Mouse (Mus musculus) small intestine, adult 2 months (tissue): ENCODE results near the gene Btbd35f15. TPM values are rescaled to one million over a fixed set of nuclear protein-coding genes. Genes with fewer than 3 reads are reported as not detected.
"Not testable (repeated sequence)": the region's sequence is repeated elsewhere in the genome, so short reads cannot be mapped to it uniquely, and the experiment has no call there.

Experiments used
- H3K27ac ChIP-seq: fragments of 200-500 bp; 2 replicates; pipeline ENCODE4 v1.5.1; 2012; ENCODE audit warnings: low read depth, low read length, control low read depth, inconsistent platforms; ENCODE audit not compliant: insufficient read depth
- H3K27me3 ChIP-seq: fragments of 200-500 bp; 2 replicates; pipeline ENCODE4 v1.6.1; 2012; ENCODE audit warnings: mild to moderate bottlenecking, moderate library complexity, low read length, inconsistent platforms; ENCODE audit not compliant: control insufficient read depth, insufficient read depth
- H3K36me3 ChIP-seq: fragments of 200-500 bp; 2 replicates; pipeline ENCODE4 v1.6.1; 2012; ENCODE audit warnings: mild to moderate bottlenecking, low read length, control low read depth, inconsistent platforms; ENCODE audit not compliant: control insufficient read depth, insufficient read depth
- H3K4me1 ChIP-seq: fragments of 200-500 bp; 2 replicates; pipeline ENCODE4 v1.6.1; 2012; ENCODE audit warnings: low read length, inconsistent platforms, mixed read lengths; ENCODE audit not compliant: control insufficient read depth, insufficient read depth, insufficient read length
- H3K4me3 ChIP-seq: fragments of 200-500 bp; 2 replicates; pipeline ENCODE4 v1.5.1; 2012; ENCODE audit warnings: low read depth, mild to moderate bottlenecking, control low read depth, inconsistent platforms, low read length, moderate library complexity
- WGBS: fragments of 180-500 bp; shearing (Covaris S2); methylation state at CpG from one replicate; pipeline ENCODE4 v1.1.7; 2018; 5-methylcytosine and 5-hydroxymethylcytosine counted together
- polyA plus RNA-seq: library from polyadenylated mRNA; depleted of rRNA; stranded (reverse); fragments of >200 nt; gene quantifications from 2 replicates; pipeline ENCODE4 v1.2.3, GENCODE M21; 2012; rRNA removed

Gene Btbd35f15
- polyA plus RNA-seq, result not detected in 2 replicates

DNA sequence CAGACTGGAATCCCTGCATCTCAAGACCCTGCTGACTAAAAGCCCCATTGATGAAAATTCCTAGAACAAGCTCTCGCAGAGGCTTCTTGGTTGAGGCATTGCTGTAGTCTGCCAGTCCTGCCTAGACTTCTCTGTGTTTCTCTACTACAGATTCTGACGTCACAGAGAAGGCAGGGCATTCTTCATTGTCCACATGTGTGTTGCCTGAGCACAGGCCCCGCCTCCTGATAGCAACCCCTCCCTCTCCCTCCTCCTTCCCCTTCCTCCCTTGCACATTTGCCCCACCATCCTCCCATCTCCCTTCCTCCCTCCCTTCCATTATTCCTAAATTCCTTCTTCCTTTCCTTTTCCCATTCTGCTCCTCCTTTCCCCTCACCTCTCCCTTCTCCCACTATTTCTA, at the start of gene Btbd35f15:
Btbd35f15 (minus strand) TSS at position 101 of the 400 bp plus-strand sequence.
- not testable (repeated sequence) for H3K4me3 ChIP-seq, H3K4me1 ChIP-seq, H3K27me3 ChIP-seq, H3K36me3 ChIP-seq, H3K27ac ChIP-seq
- no CpG with 5 or more reads among the region's 3 CpGs for WGBS

Other genes starting within 250 kb of the Btbd35f15 start
- gene Btbd35f13, start 79.9 kb upstream of the Btbd35f15 start, polyA plus RNA-seq, result not detected in 2 replicates
- gene Btbd35f14, start 125.0 kb upstream of the Btbd35f15 start, polyA plus RNA-seq, result not detected in 2 replicates